Mouse (Mus musculus): ENCODE results near the gene Cycs. TPM values are rescaled to one million over a fixed set of nuclear protein-coding genes. Genes with fewer than 3 reads are reported as not detected.

Gene Cycs
- polyA plus RNA-seq, 1 experiment = 50.4 TPM

- TF ChIP-seq CTCF (IDR thresholded peaks at IDR 0.05; ENCODE audit: control insufficient read depth, insufficient read depth, low read length) = no peak
- TF ChIP-seq POLR2A (IDR thresholded peaks at IDR 0.05; ENCODE audit: borderline replicate concordance, control insufficient read depth, low read depth, low read length) = no peak
- WGBS = 88% methylated on average over 10 of the region's 10 CpGs
- H3K4me1 ChIP-seq (ENCODE audit: control insufficient read depth, insufficient read depth, low read length) = peaks cover 2% of the 10 kb centered on the region; the same call in 1 of the 2 replicates
- no peak overlapping the region for H3K4me3 ChIP-seq (replicated peaks; ENCODE audit: control insufficient read depth, low read depth, low read length)
- no peak overlapping the region for H3K27ac ChIP-seq (ENCODE audit: control insufficient read depth, insufficient read depth, low read depth, low read length, poor library complexity)
Measured at GRCm38 (mm10) chr6:50524261-50524896, 42.0 kb downstream of the Cycs start.

- TF ChIP-seq POLR2A (IDR thresholded peaks at IDR 0.05; ENCODE audit: borderline replicate concordance, control insufficient read depth, low read depth, low read length) (no peak), CTCF (IDR thresholded peaks at IDR 0.05; ENCODE audit: control insufficient read depth, insufficient read depth, low read length) (no peak)
- Histone ChIP-seq H3K4me1 (ENCODE audit: control insufficient read depth, insufficient read depth, low read length) (peaks cover 2% of the 10 kb centered on the region; the same call in 1 of the 2 replicates), H3K4me3 (replicated peaks; ENCODE audit: control insufficient read depth, low read depth, low read length) (no peak overlapping the region), H3K27ac (ENCODE audit: control insufficient read depth, insufficient read depth, low read depth, low read length, poor library complexity) (no peak overlapping the region)
- 88% methylated on average over 7 of the region's 7 CpGs for WGBS
Measured at GRCm38 (mm10) chr6:50522772-50523171, 43.6 kb downstream of the Cycs start.

GRCm38 (mm10) chr6:50521532-50522135 is 44.7 kb downstream of the Cycs start:
- TF ChIP-seq POLR2A (IDR thresholded peaks at IDR 0.05; ENCODE audit: borderline replicate concordance, control insufficient read depth, low read depth, low read length) (no peak), CTCF (IDR thresholded peaks at IDR 0.05; ENCODE audit: control insufficient read depth, insufficient read depth, low read length) (no peak)
- H3K4me3 ChIP-seq (replicated peaks; ENCODE audit: control insufficient read depth, low read depth, low read length) = no peak overlapping the region
- H3K27ac ChIP-seq (ENCODE audit: control insufficient read depth, insufficient read depth, low read depth, low read length, poor library complexity) = no peak overlapping the region
- 14% methylated on average over 7 of the region's 7 CpGs for WGBS
- H3K4me1 ChIP-seq (ENCODE audit: control insufficient read depth, insufficient read depth, low read length) = peaks cover 2% of the 10 kb centered on the region; the same call in 1 of the 2 replicates

DNA sequence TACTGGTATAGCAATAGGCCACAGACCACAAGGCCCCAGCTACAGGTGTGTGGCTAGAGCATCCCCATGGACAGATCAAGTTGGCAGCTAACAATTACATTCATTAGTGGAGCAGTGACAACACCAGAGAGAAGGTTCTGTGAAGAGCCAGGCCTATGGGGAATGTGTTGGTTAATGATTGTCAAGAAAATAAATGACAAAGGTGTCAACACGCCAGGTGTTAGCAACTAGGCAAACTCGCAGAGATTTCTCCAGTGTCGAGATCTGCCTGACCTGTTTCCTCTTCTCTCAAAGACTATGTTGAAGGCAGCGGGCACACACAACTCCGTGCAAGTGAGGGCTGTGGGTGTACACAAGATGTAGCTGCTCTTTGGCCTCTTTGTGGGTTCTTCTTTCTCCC is 46.2 kb downstream of the Cycs start:
- no peak overlapping the region for H3K4me3 ChIP-seq (replicated peaks; ENCODE audit: control insufficient read depth, low read depth, low read length)
- TF ChIP-seq CTCF (IDR thresholded peaks at IDR 0.05; ENCODE audit: control insufficient read depth, insufficient read depth, low read length) (no peak), POLR2A (IDR thresholded peaks at IDR 0.05; ENCODE audit: borderline replicate concordance, control insufficient read depth, low read depth, low read length) (no peak)
- H3K27ac ChIP-seq (ENCODE audit: control insufficient read depth, insufficient read depth, low read depth, low read length, poor library complexity) = no peak overlapping the region
- WGBS = 67% methylated on average over 5 of the region's 5 CpGs
- H3K4me1 ChIP-seq (ENCODE audit: control insufficient read depth, insufficient read depth, low read length) = peaks cover 2% of the 10 kb centered on the region; the same call in 1 of the 2 replicates

DNA sequence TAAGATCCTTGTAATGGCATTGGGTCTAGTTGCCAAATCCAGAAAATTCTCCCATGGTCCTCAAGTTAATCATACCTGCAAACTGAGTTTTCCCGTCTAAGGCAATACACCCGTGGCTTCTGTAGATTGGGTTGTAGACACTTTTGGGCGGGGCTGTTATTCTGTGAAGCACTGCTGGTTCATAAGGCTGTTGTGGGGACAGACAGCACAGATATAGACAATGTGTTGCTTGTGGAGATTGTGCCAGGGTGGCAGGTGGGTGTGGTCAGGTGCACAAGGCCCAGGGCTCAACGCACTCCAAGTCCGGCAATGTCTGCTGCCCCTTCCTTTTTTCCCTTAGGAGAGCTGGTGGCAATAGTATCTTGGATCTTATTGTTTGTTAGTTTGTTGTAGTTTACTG is 48.0 kb downstream of the Cycs start:
- 60% methylated on average over 5 of the region's 5 CpGs for whole genome bisulfite sequencing
- TF ChIP-seq POLR2A (IDR thresholded peaks at IDR 0.05; ENCODE audit: borderline replicate concordance, control insufficient read depth, low read depth, low read length) (no peak), CTCF (IDR thresholded peaks at IDR 0.05; ENCODE audit: control insufficient read depth, insufficient read depth, low read length) (no peak)
- no peak overlapping the region for H3K27ac ChIP-seq (ENCODE audit: control insufficient read depth, insufficient read depth, low read depth, low read length, poor library complexity)

More for the DNA sequence above, 48.0 kb downstream of the Cycs start:
- H3K4me1 ChIP-seq (ENCODE audit: control insufficient read depth, insufficient read depth, low read length) = peaks cover 2% of the 10 kb centered on the region; the same call in 1 of the 2 replicates
- no peak overlapping the region for H3K4me3 ChIP-seq (replicated peaks; ENCODE audit: control insufficient read depth, low read depth, low read length)

Other genes starting within 250 kb of the Cycs start
- gene Osbpl3, start 110.3 kb downstream of the Cycs start, polyA plus RNA-seq (2011; ENCODE audit: insufficient read depth, insufficient read length, low replicate concordance, missing spikeins) = 3.7 and 5.9 TPM in 2 replicates
- 1.0 TPM in 1 of 2 replicates, not detected in the other for gene 4921507P07Rik, start 30.1 kb upstream of the Cycs start, polyA plus RNA-seq (2011; ENCODE audit: insufficient read depth, insufficient read length, low replicate concordance, missing spikeins)
- not detected in 2 replicates for gene Npvf, start 87.9 kb upstream of the Cycs start, polyA plus RNA-seq (2011; ENCODE audit: insufficient read depth, insufficient read length, low replicate concordance, missing spikeins)